Mouse (Mus musculus): ENCODE results near the gene Chd9. TPM values are rescaled to one million over a fixed set of nuclear protein-coding genes. Genes with fewer than 3 reads are reported as not detected.

The Chd9 gene
- polyA plus RNA-seq, 1 experiment: 71.6 TPM

- Histone ChIP-seq H3K27me3 (ENCODE audit: control insufficient read depth, insufficient read depth, low read length, poor library complexity, severe bottlenecking) (no peaks in the 10 kb centered on the region), H3K9me3 (replicated peaks; ENCODE audit: control insufficient read depth, insufficient read depth, low read length, poor library complexity, severe bottlenecking) (no peaks in the 10 kb centered on the region), H3K9ac (ENCODE audit: low read depth, poor library complexity, severe bottlenecking) (no peak overlapping the region), H3K27ac (ENCODE audit: insufficient read depth, low read length) (peak overlapping the region; percentile 77), H3K36me3 (ENCODE audit: control insufficient read depth, insufficient read depth, low read length, poor library complexity, severe bottlenecking) (no peaks in the 10 kb centered on the region; the same call in 1 of the 2 replicates), H3K4me3 (ENCODE audit: low read depth, low read length) (no peak overlapping the region; the same call in 1 of the 2 replicates), H3K4me1 (ENCODE audit: control insufficient read depth, insufficient read depth, low read length) (peaks cover 6% of the 10 kb centered on the region)
- TF ChIP-seq EP300 (IDR thresholded peaks at IDR 0.05; ENCODE audit: insufficient read depth, low read depth, low read length) (peak; percentile 94), POLR2A (IDR thresholded peaks at IDR 0.05; ENCODE audit: insufficient read depth, low read length) (no peak)
Observed at GRCm38 (mm10) chr8:90832576-90833289, 4.6 kb downstream of the Chd9 start.

GRCm38 (mm10) chr8:90833628-90834320 lies 5.6 kb downstream of the Chd9 start:
- Histone ChIP-seq H3K27ac (ENCODE audit: insufficient read depth, low read length) (peak overlapping the region; percentile 58), H3K4me3 (ENCODE audit: low read depth, low read length) (no peak overlapping the region), H3K9ac (ENCODE audit: low read depth, poor library complexity, severe bottlenecking) (0 out of 2 replicates have a peak overlapping the region, but pooled peaks have one; percentile 0), H3K4me1 (ENCODE audit: control insufficient read depth, insufficient read depth, low read length) (peaks cover 6% of the 10 kb centered on the region), H3K27me3 (ENCODE audit: control insufficient read depth, insufficient read depth, low read length, poor library complexity, severe bottlenecking) (no peaks in the 10 kb centered on the region), H3K9me3 (replicated peaks; ENCODE audit: control insufficient read depth, insufficient read depth, low read length, poor library complexity, severe bottlenecking) (no peaks in the 10 kb centered on the region), H3K36me3 (ENCODE audit: control insufficient read depth, insufficient read depth, low read length, poor library complexity, severe bottlenecking) (no peaks in the 10 kb centered on the region; the same call in 1 of the 2 replicates)
- peak; percentile 70; the same call in 1 of the 2 replicates for TF ChIP-seq EP300 (IDR thresholded peaks at IDR 0.05; ENCODE audit: insufficient read depth, low read depth, low read length)
- no peak for TF ChIP-seq CTCF (IDR thresholded peaks at IDR 0.05; ENCODE audit: low read depth, low read length)

DNA sequence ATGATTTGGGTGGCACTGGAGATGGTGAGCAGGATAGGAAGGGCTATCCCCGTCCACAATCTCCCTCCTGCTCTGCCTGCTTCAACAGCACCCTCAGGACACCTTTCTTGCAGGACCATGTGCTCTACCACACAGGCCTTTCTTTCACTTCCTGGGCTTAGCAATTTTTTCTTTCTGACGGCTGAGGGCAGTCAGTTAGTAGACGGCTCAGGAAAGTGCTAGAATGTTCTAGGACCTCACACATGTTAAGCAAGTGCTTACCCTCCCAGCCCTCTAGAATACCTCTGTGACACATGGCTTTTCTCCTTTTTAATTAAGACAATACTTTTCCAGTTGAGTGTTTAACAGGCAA lies 6.1 kb downstream of the Chd9 start:
- H3K9me3 ChIP-seq (replicated peaks; ENCODE audit: control insufficient read depth, insufficient read depth, low read length, poor library complexity, severe bottlenecking): no peaks in the 10 kb centered on the region
- no peaks in the 10 kb centered on the region for H3K27me3 ChIP-seq (ENCODE audit: control insufficient read depth, insufficient read depth, low read length, poor library complexity, severe bottlenecking)
- no peaks in the 10 kb centered on the region; the same call in 1 of the 2 replicates for H3K36me3 ChIP-seq (ENCODE audit: control insufficient read depth, insufficient read depth, low read length, poor library complexity, severe bottlenecking)
- peak overlapping the region; percentile 16; the same call in 1 of the 2 replicates for H3K27ac ChIP-seq (ENCODE audit: insufficient read depth, low read length)
- no peak overlapping the region for H3K4me3 ChIP-seq (ENCODE audit: low read depth, low read length)
- no peak overlapping the region for H3K9ac ChIP-seq (ENCODE audit: low read depth, poor library complexity, severe bottlenecking)
- H3K4me1 ChIP-seq (ENCODE audit: control insufficient read depth, insufficient read depth, low read length): peaks cover 8% of the 10 kb centered on the region
- TF ChIP-seq POLR2A (IDR thresholded peaks at IDR 0.05; ENCODE audit: insufficient read depth, low read length) (no peak), EP300 (IDR thresholded peaks at IDR 0.05; ENCODE audit: insufficient read depth, low read depth, low read length) (no peak), CTCF (IDR thresholded peaks at IDR 0.05; ENCODE audit: low read depth, low read length) (no peak)

DNA sequence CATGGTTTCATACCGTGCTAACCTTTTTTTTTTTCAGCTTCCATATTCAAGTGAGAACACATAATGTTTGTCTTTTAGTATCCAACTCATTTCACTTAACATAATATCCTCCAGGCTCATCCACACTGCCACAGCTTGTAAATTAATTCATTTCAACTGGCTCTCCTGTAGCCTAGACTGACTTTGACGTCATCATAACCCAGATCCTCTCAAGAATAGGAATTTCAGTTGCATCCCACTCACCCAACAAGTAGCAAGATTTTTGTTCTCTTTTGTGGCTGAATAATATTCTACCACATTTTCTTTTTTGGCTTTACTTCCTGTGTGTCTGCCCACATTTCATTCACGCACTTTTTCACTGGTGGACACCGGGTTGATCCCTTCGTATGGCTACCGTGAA lies 9.3 kb downstream of the Chd9 start:
- no peak overlapping the region for H3K27ac ChIP-seq (ENCODE audit: insufficient read depth, low read length)
- peaks cover 9% of the 10 kb centered on the region for H3K4me1 ChIP-seq (ENCODE audit: control insufficient read depth, insufficient read depth, low read length)
- H3K9me3 ChIP-seq (replicated peaks; ENCODE audit: control insufficient read depth, insufficient read depth, low read length, poor library complexity, severe bottlenecking): no peaks in the 10 kb centered on the region
- no peaks in the 10 kb centered on the region for H3K27me3 ChIP-seq (ENCODE audit: control insufficient read depth, insufficient read depth, low read length, poor library complexity, severe bottlenecking)
- H3K9ac ChIP-seq (ENCODE audit: low read depth, poor library complexity, severe bottlenecking): no peak overlapping the region
- no peak overlapping the region for H3K4me3 ChIP-seq (ENCODE audit: low read depth, low read length)
- TF ChIP-seq CTCF (IDR thresholded peaks at IDR 0.05; ENCODE audit: low read depth, low read length) (no peak), EP300 (IDR thresholded peaks at IDR 0.05; ENCODE audit: insufficient read depth, low read depth, low read length) (no peak), POLR2A (IDR thresholded peaks at IDR 0.05; ENCODE audit: insufficient read depth, low read length) (no peak)
- H3K36me3 ChIP-seq (ENCODE audit: control insufficient read depth, insufficient read depth, low read length, poor library complexity, severe bottlenecking): no peaks in the 10 kb centered on the region; the same call in 1 of the 2 replicates

DNA sequence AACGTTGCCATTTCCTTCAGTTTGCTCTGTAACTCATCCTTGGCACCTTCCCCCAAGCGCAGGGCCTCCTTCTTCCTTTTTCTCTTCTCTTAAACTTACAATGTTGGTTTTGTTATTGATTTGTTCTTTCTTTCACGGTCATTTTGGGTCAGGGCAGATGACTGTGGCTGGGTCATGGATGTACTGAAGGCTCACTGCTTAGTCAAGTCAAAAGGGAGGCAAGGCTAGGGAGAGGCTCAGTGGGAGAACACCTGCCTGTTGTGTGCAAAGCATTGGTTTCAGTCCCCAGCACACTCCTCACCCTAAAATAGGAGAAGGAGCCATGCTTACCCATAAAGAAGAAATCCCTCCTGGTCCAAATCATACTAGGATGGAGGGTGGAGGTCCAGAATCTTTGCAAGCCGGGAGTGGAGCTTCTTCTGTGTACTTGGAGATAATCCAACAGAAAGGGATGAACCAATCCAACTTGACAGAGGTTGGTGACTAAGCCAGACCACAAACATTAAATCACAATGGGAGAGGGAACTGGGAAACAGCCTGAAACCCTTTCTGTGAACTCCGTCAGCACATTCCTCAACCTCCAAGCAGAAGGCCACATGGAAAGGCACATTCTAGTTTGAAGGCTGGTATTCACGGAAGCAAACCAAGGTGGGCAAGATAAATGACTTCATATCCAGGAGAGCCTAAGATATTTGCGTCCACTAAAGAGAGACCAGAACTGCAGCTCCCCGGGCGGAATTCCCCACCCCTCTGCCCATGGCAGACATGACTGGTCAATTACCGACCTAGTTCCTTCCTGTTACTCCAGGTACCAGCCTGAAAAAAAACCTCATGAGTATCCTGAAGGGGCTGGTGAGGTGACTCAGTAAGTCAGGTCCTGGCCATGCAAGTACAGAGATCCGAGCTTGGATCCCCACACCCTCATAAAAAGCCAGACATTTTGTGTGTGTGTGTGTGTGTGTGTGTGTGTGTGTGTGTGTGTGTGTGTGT lies 11.9 kb downstream of the Chd9 start:
- H3K4me1 ChIP-seq (ENCODE audit: control insufficient read depth, insufficient read depth, low read length): peaks cover 6% of the 10 kb centered on the region
- H3K4me3 ChIP-seq (ENCODE audit: low read depth, low read length): peak overlapping the region; percentile 35
- H3K36me3 ChIP-seq (ENCODE audit: control insufficient read depth, insufficient read depth, low read length, poor library complexity, severe bottlenecking): no peaks in the 10 kb centered on the region; the same call in 1 of the 2 replicates
- H3K27me3 ChIP-seq (ENCODE audit: control insufficient read depth, insufficient read depth, low read length, poor library complexity, severe bottlenecking): no peaks in the 10 kb centered on the region
- H3K9ac ChIP-seq (ENCODE audit: low read depth, poor library complexity, severe bottlenecking): peak overlapping the region; percentile 47; the same call in 1 of the 2 replicates
- TF ChIP-seq EP300 (IDR thresholded peaks at IDR 0.05; ENCODE audit: insufficient read depth, low read depth, low read length) (no peak), CTCF (IDR thresholded peaks at IDR 0.05; ENCODE audit: low read depth, low read length) (no peak), POLR2A (IDR thresholded peaks at IDR 0.05; ENCODE audit: insufficient read depth, low read length) (no peak)
- peak overlapping the region; percentile 80 for H3K27ac ChIP-seq (ENCODE audit: insufficient read depth, low read length)
- H3K9me3 ChIP-seq (replicated peaks; ENCODE audit: control insufficient read depth, insufficient read depth, low read length, poor library complexity, severe bottlenecking): no peaks in the 10 kb centered on the region

Data from ES-Bruce4 (cell line).